Mouse (Mus musculus): Measurements from ENCODE around the gene Nup54. TPM values are rescaled to one million over a fixed set of nuclear protein-coding genes. Genes with fewer than 3 reads are reported as not detected.

The Nup54 gene
- polyA plus RNA-seq (2015; fragmentation: Nextera tagmentation; extraction: Ambion mirVana) = 37.3 and 40.4 TPM in 2 replicates

GRCm38 (mm10) chr5:92435025-92435584 is at the start of gene Nup54:
Nup54 (minus strand) TSS chr5:92435219.
- WGBS = 1% methylated on average over 34 of the region's 34 CpGs
- Histone ChIP-seq H3K4me2 (ENCODE audit: low read length) (peak within 1 kb of the TSS; percentile 85), H3K27me3 (ENCODE audit: insufficient read depth, low read length) (no peaks in the 10 kb centered on the region), H3K4me3 (replicated peaks; ENCODE audit: low read depth, low read length) (peak within 1 kb of the TSS; percentile 99), H3K36me3 (ENCODE audit: insufficient read depth, low read length) (no peaks in the 10 kb centered on the region), H3K9ac (ENCODE audit: low read depth, low read length) (peak within 1 kb of the TSS; percentile 81), H3K27ac (peak within 1 kb of the TSS; percentile 89), H3K9me3 (replicated peaks; ENCODE audit: low read length) (no peaks in the 10 kb centered on the region), H3K4me1 (replicated peaks; ENCODE audit: insufficient read depth, low read length) (no peaks in the 10 kb centered on the region)
- no peak for TF ChIP-seq CTCF (IDR thresholded peaks at IDR 0.05; ENCODE audit: low read depth)
- ATAC-seq (replicated peaks; ENCODE audit: low FRiP score, low read depth) (peak; percentile 99), DNase-seq (ENCODE audit: low spot score) (peak; percentile 98)

- ATAC-seq (replicated peaks; ENCODE audit: low FRiP score, low read depth) (no peak), DNase-seq (ENCODE audit: low spot score) (no peak)
- Histone ChIP-seq H3K27me3 (ENCODE audit: insufficient read depth, low read length) (no peaks in the 10 kb centered on the region), H3K36me3 (ENCODE audit: insufficient read depth, low read length) (no peaks in the 10 kb centered on the region), H3K9ac (ENCODE audit: low read depth, low read length) (no peak overlapping the region), H3K27ac (no peak overlapping the region), H3K4me3 (replicated peaks; ENCODE audit: low read depth, low read length) (no peak overlapping the region), H3K4me2 (ENCODE audit: low read length) (no peak overlapping the region), H3K9me3 (replicated peaks; ENCODE audit: low read length) (no peaks in the 10 kb centered on the region), H3K4me1 (replicated peaks; ENCODE audit: insufficient read depth, low read length) (no peaks in the 10 kb centered on the region)
- WGBS = 70% methylated on average over 5 of the region's 5 CpGs
- TF ChIP-seq CTCF (IDR thresholded peaks at IDR 0.05; ENCODE audit: low read depth) = no peak
Observed at GRCm38 (mm10) chr5:92472863-92473262, 37.8 kb upstream of the Nup54 start.

- no peaks in the 10 kb centered on the region for H3K9me3 ChIP-seq (replicated peaks; ENCODE audit: low read length)
- no peaks in the 10 kb centered on the region for H3K36me3 ChIP-seq (ENCODE audit: insufficient read depth, low read length)
- ATAC-seq (replicated peaks; ENCODE audit: low FRiP score, low read depth) (no peak), DNase-seq (ENCODE audit: low spot score) (no peak)
- no peak overlapping the region for H3K4me3 ChIP-seq (replicated peaks; ENCODE audit: low read depth, low read length)
- H3K27ac ChIP-seq = no peak overlapping the region
- H3K4me2 ChIP-seq (ENCODE audit: low read length) = no peak overlapping the region
- H3K27me3 ChIP-seq (ENCODE audit: insufficient read depth, low read length) = no peaks in the 10 kb centered on the region
- no peak overlapping the region for H3K9ac ChIP-seq (ENCODE audit: low read depth, low read length)
- H3K4me1 ChIP-seq (replicated peaks; ENCODE audit: insufficient read depth, low read length) = no peaks in the 10 kb centered on the region
- 92% methylated on average over 4 of the region's 4 CpGs for WGBS
- no peak for TF ChIP-seq CTCF (IDR thresholded peaks at IDR 0.05; ENCODE audit: low read depth)
Observed at GRCm38 (mm10) chr5:92471531-92471930, 36.5 kb upstream of the Nup54 start.

GRCm38 (mm10) chr5:92469201-92470130 is 34.4 kb upstream of the Nup54 start:
- 87% methylated on average over 18 of the region's 18 CpGs for WGBS
- Histone ChIP-seq H3K4me2 (ENCODE audit: low read length) (no peak overlapping the region), H3K4me3 (replicated peaks; ENCODE audit: low read depth, low read length) (no peak overlapping the region), H3K4me1 (replicated peaks; ENCODE audit: insufficient read depth, low read length) (no peaks in the 10 kb centered on the region), H3K27me3 (ENCODE audit: insufficient read depth, low read length) (no peaks in the 10 kb centered on the region), H3K9ac (ENCODE audit: low read depth, low read length) (no peak overlapping the region), H3K27ac (no peak overlapping the region), H3K36me3 (ENCODE audit: insufficient read depth, low read length) (no peaks in the 10 kb centered on the region), H3K9me3 (replicated peaks; ENCODE audit: low read length) (no peaks in the 10 kb centered on the region)
- no peak for TF ChIP-seq CTCF (IDR thresholded peaks at IDR 0.05; ENCODE audit: low read depth)
- ATAC-seq (replicated peaks; ENCODE audit: low FRiP score, low read depth) = no peak
- DNase-seq (ENCODE audit: low spot score) = no peak

- WGBS = 80% methylated on average over 6 of the region's 6 CpGs
- no peak overlapping the region for H3K4me2 ChIP-seq (ENCODE audit: low read length)
- ATAC-seq (replicated peaks; ENCODE audit: low FRiP score, low read depth) (no peak), DNase-seq (ENCODE audit: low spot score) (no peak)
- H3K36me3 ChIP-seq (ENCODE audit: insufficient read depth, low read length) = no peaks in the 10 kb centered on the region
- no peak overlapping the region for H3K4me3 ChIP-seq (replicated peaks; ENCODE audit: low read depth, low read length)
- H3K4me1 ChIP-seq (replicated peaks; ENCODE audit: insufficient read depth, low read length) = no peaks in the 10 kb centered on the region
- no peak overlapping the region for H3K27ac ChIP-seq
- no peak overlapping the region for H3K9ac ChIP-seq (ENCODE audit: low read depth, low read length)
- no peaks in the 10 kb centered on the region for H3K27me3 ChIP-seq (ENCODE audit: insufficient read depth, low read length)
- no peak for TF ChIP-seq CTCF (IDR thresholded peaks at IDR 0.05; ENCODE audit: low read depth)
- H3K9me3 ChIP-seq (replicated peaks; ENCODE audit: low read length) = no peaks in the 10 kb centered on the region
Observed at GRCm38 (mm10) chr5:92468234-92468633, 33.2 kb upstream of the Nup54 start.

- ATAC-seq (replicated peaks; ENCODE audit: low FRiP score, low read depth) = no peak
Observed at GRCm38 (mm10) chr5:92467102-92467766, 32.2 kb upstream of the Nup54 start.

More at GRCm38 (mm10) chr5:92467102-92467766, 32.2 kb upstream of the Nup54 start:
- no peaks in the 10 kb centered on the region for H3K27me3 ChIP-seq (ENCODE audit: insufficient read depth, low read length)
- TF ChIP-seq CTCF (IDR thresholded peaks at IDR 0.05; ENCODE audit: low read depth) = no peak
- DNase-seq (ENCODE audit: low spot score) = peak; percentile 66
- H3K36me3 ChIP-seq (ENCODE audit: insufficient read depth, low read length) = no peaks in the 10 kb centered on the region
- no peak overlapping the region for H3K4me3 ChIP-seq (replicated peaks; ENCODE audit: low read depth, low read length)
- peak overlapping the region; percentile 52; the same call in 1 of the 2 replicates for H3K27ac ChIP-seq
- H3K9me3 ChIP-seq (replicated peaks; ENCODE audit: low read length) = no peaks in the 10 kb centered on the region
- H3K9ac ChIP-seq (ENCODE audit: low read depth, low read length) = no peak overlapping the region
- no peaks in the 10 kb centered on the region for H3K4me1 ChIP-seq (replicated peaks; ENCODE audit: insufficient read depth, low read length)
- no peak overlapping the region for H3K4me2 ChIP-seq (ENCODE audit: low read length)
- 72% methylated on average over 8 of the region's 8 CpGs for WGBS

All from kidney, postnatal 0 days (tissue).